Mouse (Mus musculus): ENCODE measurements at regions not wholly inside any gene's neighbourhood (a gene's known extent, or its start where the extent isn't known, plus 50 kb on each side); places are given as distances from the start of the nearest gene placed in this dataset.

DNA sequence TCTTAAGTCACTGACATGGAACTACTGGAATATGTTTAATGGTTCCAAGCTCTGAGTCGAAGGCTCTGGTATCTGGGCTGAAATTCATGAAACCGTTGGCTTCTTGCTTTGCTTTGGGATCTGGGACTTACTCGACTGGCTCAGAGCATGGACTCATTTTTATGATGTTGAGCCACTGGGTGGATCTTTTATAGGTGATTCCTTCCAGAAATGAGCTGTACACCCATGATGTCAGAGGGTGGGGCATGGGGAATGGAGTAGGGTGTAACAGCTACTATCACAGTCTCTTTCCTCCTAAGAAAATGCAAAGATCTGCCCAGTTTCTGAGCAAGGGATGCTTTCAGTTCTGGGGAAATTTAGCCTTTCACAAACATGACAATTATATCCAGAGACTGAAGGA lies 57.0 kb upstream of the Fggy start:
- no peak for TF ChIP-seq EP300 (IDR thresholded peaks at IDR 0.05; ENCODE audit: low read length)
- no peak for TF ChIP-seq ZKSCAN1 (IDR thresholded peaks at IDR 0.05; ENCODE audit: borderline replicate concordance, low read depth, low read length)
- no peak for TF ChIP-seq POLR2A (IDR thresholded peaks at IDR 0.05; ENCODE audit: low read depth, low read length)
- no peak for TF ChIP-seq KAT2A (IDR thresholded peaks at IDR 0.05; ENCODE audit: insufficient replicate concordance, low read length)
- no peak for TF ChIP-seq SMC3 (IDR thresholded peaks at IDR 0.05; ENCODE audit: low read depth, low read length)
- no peak for TF ChIP-seq MAX (IDR thresholded peaks at IDR 0.05; ENCODE audit: low read length)
- no peak for TF ChIP-seq IRF4 (IDR thresholded peaks at IDR 0.05; ENCODE audit: low read depth, low read length)
- TF ChIP-seq NRF1 (IDR thresholded peaks at IDR 0.05; ENCODE audit: low read depth, low read length): no peak
- TF ChIP-seq HCFC1 (IDR thresholded peaks at IDR 0.05; ENCODE audit: low read depth, low read length): no peak
- TF ChIP-seq UBTF (IDR thresholded peaks at IDR 0.05; ENCODE audit: low read depth, low read length): no peak
- TF ChIP-seq USF1 (IDR thresholded peaks at IDR 0.05; ENCODE audit: low read depth, low read length): no peak
